Mouse (Mus musculus) CH12.LX (cell line): ENCODE data around the gene Clcn1. TPM values are rescaled to one million over a fixed set of nuclear protein-coding genes. Genes with fewer than 3 reads are reported as not detected.

Experiments
- DNase-seq: peaks from one replicate; pipeline ENCODE4 v3.0.0-alpha.2; 2013; ENCODE audit errors: extremely low read depth
- H3K27ac ChIP-seq: 2 replicates; pipeline ENCODE4 v1.5.1; 2012; ENCODE audit warnings: low read depth, mild to moderate bottlenecking, control low read depth, moderate library complexity; ENCODE audit not compliant: insufficient read depth
- H3K27me3 ChIP-seq: replicated peaks from 2 replicates; pipeline ENCODE3; 2012; ENCODE audit warnings: inconsistent platforms
- H3K36me3 ChIP-seq, 2 experiments: replicated peaks in 1 of 2; 2 replicates each; pipeline versions ENCODE3 to v1.6.1; 2012; ENCODE audit warnings: inconsistent platforms in 1 of 2, low read length in 1 of 2, mild to moderate bottlenecking in 1 of 2, mixed read lengths in 1 of 2, moderate library complexity in 1 of 2; ENCODE audit not compliant: control insufficient read depth in 1 of 2, insufficient read depth in 1 of 2
- H3K4me1 ChIP-seq, 2 experiments: 2 replicates each; pipeline ENCODE4 v1.6.1; 2012; ENCODE audit warnings: inconsistent platforms in 1 of 2, moderate library complexity in 1 of 2; ENCODE audit not compliant: insufficient read depth in 2 of 2, control insufficient read depth in 1 of 2
- H3K4me2 ChIP-seq: 2 replicates; pipeline ENCODE4 v1.6.1; 2012; ENCODE audit warnings: low read depth, mild to moderate bottlenecking, control low read depth; ENCODE audit not compliant: poor library complexity, insufficient read depth, severe bottlenecking
- H3K4me3 ChIP-seq, 3 experiments: fragments of 150-350 bp in 1 of 3; sonication (generic) in 1 of 3; replicated peaks in 1 of 3; 2 replicates each; pipeline versions ENCODE3 to v1.5.1; 2011 to 2012; ENCODE audit warnings: low read depth in 2 of 3, low read length in 2 of 3, mild to moderate bottlenecking in 2 of 3, moderate library complexity in 2 of 3, control low read depth in 1 of 3, improper control_type of control experiment in 1 of 3, inconsistent platforms in 1 of 3, mixed read lengths in 1 of 3; ENCODE audit not compliant: poor library complexity in 1 of 3
- H3K79me2 ChIP-seq: replicated peaks from 2 replicates; pipeline ENCODE4 v1.6.1; 2012; ENCODE audit warnings: mild to moderate bottlenecking, moderate library complexity; ENCODE audit not compliant: control insufficient read depth, poor library complexity, insufficient read depth, severe bottlenecking; ENCODE audit errors: extremely low read depth
- H3K9ac ChIP-seq: 2 replicates; pipeline ENCODE4 v1.6.1; 2012; ENCODE audit warnings: low read depth, mild to moderate bottlenecking, control low read depth, moderate library complexity; ENCODE audit not compliant: insufficient read depth
- H3K9me3 ChIP-seq: replicated peaks from 2 replicates; pipeline ENCODE3; 2012; ENCODE audit warnings: low read length, inconsistent platforms, mixed read lengths
- BHLHE40 ChIP-seq: IDR thresholded peaks from 2 replicates; pipeline ENCODE4 v1.6.1; 2011; ENCODE audit warnings: mild to moderate bottlenecking, low read depth, low read length, improper control_type of control experiment
- CTCF ChIP-seq, 2 experiments: IDR thresholded peaks in 1 of 2; conservative IDR thresholded peaks in 1 of 2; 2 replicates each; pipeline ENCODE4 v1.5.1; 2011 to 2012; ENCODE audit warnings: low read depth in 2 of 2, low read length in 2 of 2, improper control_type of control experiment in 1 of 2, inconsistent platforms in 1 of 2, mild to moderate bottlenecking in 1 of 2, moderate library complexity in 1 of 2
- E2F4 ChIP-seq: IDR thresholded peaks from 2 replicates; pipeline ENCODE4 v1.6.1; 2011; ENCODE audit warnings: low read depth, low read length, improper control_type of control experiment; ENCODE audit not compliant: insufficient replicate concordance
- GABPA ChIP-seq: IDR thresholded peaks from 2 replicates; pipeline ENCODE4 v1.6.1; 2012; ENCODE audit warnings: low read depth, low read length, improper control_type of control experiment, inconsistent platforms; ENCODE audit not compliant: insufficient replicate concordance
- HCFC1 ChIP-seq: IDR thresholded peaks from 2 replicates; pipeline ENCODE4 v1.6.1; 2012; ENCODE audit warnings: low read depth, mild to moderate bottlenecking, inconsistent platforms, low read length, improper control_type of control experiment
- IRF4 ChIP-seq: IDR thresholded peaks from 2 replicates; pipeline ENCODE4 v1.6.1; 2014; ENCODE audit warnings: low read depth, mild to moderate bottlenecking, inconsistent platforms, low read length, improper control_type of control experiment
- KAT2A ChIP-seq: IDR thresholded peaks from 2 replicates; pipeline ENCODE4 v1.6.1; 2012; ENCODE audit warnings: low read length, improper control_type of control experiment, inconsistent platforms; ENCODE audit not compliant: insufficient replicate concordance
- MAFK ChIP-seq: IDR thresholded peaks from 2 replicates; pipeline ENCODE4 v1.6.1; 2011; ENCODE audit warnings: low read length, improper control_type of control experiment; ENCODE audit not compliant: insufficient replicate concordance
- MAZ ChIP-seq: IDR thresholded peaks from 2 replicates; pipeline ENCODE4 v1.6.1; 2012; ENCODE audit warnings: low read depth, mild to moderate bottlenecking, inconsistent platforms, low read length, improper control_type of control experiment, moderate library complexity
- MXI1 ChIP-seq: IDR thresholded peaks from 2 replicates; pipeline ENCODE4 v1.6.1; 2011; ENCODE audit warnings: mild to moderate bottlenecking, low read depth, low read length, improper control_type of control experiment
- NELFE ChIP-seq: IDR thresholded peaks from 2 replicates; pipeline ENCODE4 v1.6.1; 2011; ENCODE audit warnings: low read depth, low read length, improper control_type of control experiment
- NRF1 ChIP-seq: IDR thresholded peaks from 2 replicates; pipeline ENCODE4 v1.6.1; 2014; ENCODE audit warnings: low read depth, mild to moderate bottlenecking, inconsistent platforms, low read length, improper control_type of control experiment, moderate library complexity
- PAX5 ChIP-seq: IDR thresholded peaks from 2 replicates; pipeline ENCODE4 v1.6.1; 2012; ENCODE audit warnings: low read length, inconsistent platforms, mixed read lengths
- POLR2A ChIP-seq: IDR thresholded peaks from 2 replicates; pipeline ENCODE4 v1.6.1; 2011; ENCODE audit warnings: low read depth, mild to moderate bottlenecking, improper control_type of control experiment, low read length
- RAD21 ChIP-seq: IDR thresholded peaks from 2 replicates; pipeline ENCODE4 v1.6.1; 2011; ENCODE audit warnings: low read depth, mild to moderate bottlenecking, low read length, improper control_type of control experiment, moderate library complexity
- SIN3A ChIP-seq: IDR thresholded peaks from 2 replicates; pipeline ENCODE4 v1.6.1; 2012; ENCODE audit warnings: low read length, improper control_type of control experiment, inconsistent platforms
- TBP ChIP-seq: conservative IDR thresholded peaks from 2 replicates; pipeline ENCODE4 v1.6.1; 2011; ENCODE audit warnings: low read depth, low read length, improper control_type of control experiment
- TCF12 ChIP-seq: IDR thresholded peaks from 2 replicates; pipeline ENCODE4 v1.6.1; 2014; ENCODE audit warnings: low read depth, mild to moderate bottlenecking, inconsistent platforms, low read length, improper control_type of control experiment
- UBTF ChIP-seq: IDR thresholded peaks from 2 replicates; pipeline ENCODE4 v1.6.1; 2012; ENCODE audit warnings: low read depth, mild to moderate bottlenecking, inconsistent platforms, low read length, improper control_type of control experiment, moderate library complexity
- USF1 ChIP-seq: IDR thresholded peaks from 2 replicates; pipeline ENCODE4 v1.6.1; 2014; ENCODE audit warnings: low read depth, mild to moderate bottlenecking, inconsistent platforms, low read length, improper control_type of control experiment
- ZNF384 ChIP-seq: IDR thresholded peaks from 2 replicates; pipeline ENCODE4 v1.6.1; 2012; ENCODE audit warnings: low read depth, low read length, improper control_type of control experiment, inconsistent platforms
- dilution Hi-C: fragments of 300-500 bp; cut with MboI; formaldehyde crosslinking; loops from 2 replicates; pipeline ENCODE4 v1.14.3; 2020; ENCODE audit warnings: low sequenced_read_pairs; ENCODE audit not compliant: extremely low pct_unique_long_range_greater_than_20kb, extremely low pct_ligation_motif_present
- in situ Hi-C: fragments of 300-500 bp; cut with MboI; formaldehyde crosslinking; loops from 3 replicates; pipeline ENCODE4 v1.14.3; 2019; ENCODE audit warnings: low sequenced_read_pairs, low pct_ligation_motif_present, low pct_unique_long_range_greater_than_20kb, mixed read lengths
- polyA plus RNA-seq: library from polyadenylated mRNA; unstranded; fragments of >175 nt; gene quantifications from 2 replicates; pipeline ENCODE4 v1.2.1, GENCODE M21; 2012; ENCODE audit warnings: low read depth; ENCODE audit not compliant: insufficient read length
- total RNA-seq, 2 experiments: library from RNA; depleted of rRNA; stranded (reverse); fragments of 300-350 nt in 1 of 2; fragments of >200 nt in 1 of 2; gene quantifications; 2 replicates each; pipeline ENCODE4 v1.2.3; 2012 to 2014

The Clcn1 gene
- total and polyA plus RNA-seq, 3 experiments = 0.04 to 0.50 (median 0.08) TPM

DNA sequence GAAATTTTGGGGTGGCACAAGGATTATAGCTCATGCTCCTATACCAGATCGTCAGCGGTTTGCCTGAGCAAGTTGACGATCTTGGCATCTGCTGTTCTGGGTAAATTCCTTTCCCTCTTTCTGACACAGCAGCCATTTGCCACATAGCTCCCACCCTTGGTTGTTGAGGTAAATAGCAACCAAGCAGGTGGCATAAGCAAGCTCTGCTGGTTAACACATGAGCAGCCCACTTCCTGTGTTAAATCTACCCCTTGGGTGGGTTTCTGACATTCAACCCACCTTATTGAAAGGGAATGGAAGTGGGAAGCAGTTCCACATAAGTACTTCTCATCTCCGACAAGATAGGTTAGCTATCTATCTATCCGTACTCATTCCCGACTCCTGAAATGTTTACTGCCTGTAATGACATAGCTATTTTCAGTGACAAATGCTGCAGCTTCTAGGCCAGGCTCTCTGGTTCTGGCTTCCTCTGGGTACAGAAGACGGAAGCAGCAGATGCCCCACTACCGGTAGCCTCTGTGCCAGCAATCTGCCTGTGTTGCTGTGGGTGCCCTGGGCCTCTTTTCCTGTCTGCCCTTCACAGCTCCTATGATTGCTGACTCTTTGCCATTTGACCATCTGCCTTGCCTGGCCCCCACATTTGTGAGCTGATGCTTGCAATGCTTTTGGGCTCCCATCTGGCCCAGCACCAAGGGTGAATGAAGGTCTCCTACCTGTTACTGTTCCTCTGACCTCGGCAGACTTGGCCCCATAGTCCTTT lies 57.1 kb downstream of the Clcn1 start:
- dilution Hi-C loops (no loop called here), in situ Hi-C loops (loop anchor here (25.0 kb wide), 1 partner anchor 244 kb away; the partner anchor contains the start of gene Tcaf3)
- Histone ChIP-seq H3K36me3 (no peaks in the 10 kb centered on the region), H3K27ac (no peak overlapping the region), H3K9me3 (no peaks in the 10 kb centered on the region), H3K9ac (no peak overlapping the region), H3K27me3 (no peaks in the 10 kb centered on the region)
- TF ChIP-seq RAD21 = no peak
- no peak for TF ChIP-seq E2F4
- TF ChIP-seq UBTF = no peak
- no peak for TF ChIP-seq MXI1
- no peak for TF ChIP-seq MAZ
- TF ChIP-seq SIN3A = no peak
- TF ChIP-seq KAT2A = no peak
- no peak for TF ChIP-seq PAX5
- TF ChIP-seq TCF12 = no peak
- TF ChIP-seq USF1 = no peak
- no peak for TF ChIP-seq ZNF384
- TF ChIP-seq NRF1 = no peak
- TF ChIP-seq CTCF (conservative IDR thresholded peaks at IDR 0.05 in 1 of 2, IDR thresholded peaks at IDR 0.05 in 1 of 2; ENCODE audit: low read depth in 2 of 2, low read length in 2 of 2) = no peak
- no peak for TF ChIP-seq NELFE
- no peak for TF ChIP-seq BHLHE40
- no peak for TF ChIP-seq HCFC1
- TF ChIP-seq POLR2A = no peak
- TF ChIP-seq IRF4 = no peak
- TF ChIP-seq TBP = no peak
- no peak for TF ChIP-seq MAFK
- TF ChIP-seq, all 38 proteins: peak for 0
- H3K4me2 ChIP-seq = no peak overlapping the region
- no peak for DNase-seq
- H3K4me3 ChIP-seq = no peak overlapping the region
- H3K79me2 ChIP-seq = no peaks in the 10 kb centered on the region
- peaks cover 3 to 15% of the 10 kb centered on the region in 2 experiments; a peak in 2 of 4 replicates for H3K4me1 ChIP-seq

DNA sequence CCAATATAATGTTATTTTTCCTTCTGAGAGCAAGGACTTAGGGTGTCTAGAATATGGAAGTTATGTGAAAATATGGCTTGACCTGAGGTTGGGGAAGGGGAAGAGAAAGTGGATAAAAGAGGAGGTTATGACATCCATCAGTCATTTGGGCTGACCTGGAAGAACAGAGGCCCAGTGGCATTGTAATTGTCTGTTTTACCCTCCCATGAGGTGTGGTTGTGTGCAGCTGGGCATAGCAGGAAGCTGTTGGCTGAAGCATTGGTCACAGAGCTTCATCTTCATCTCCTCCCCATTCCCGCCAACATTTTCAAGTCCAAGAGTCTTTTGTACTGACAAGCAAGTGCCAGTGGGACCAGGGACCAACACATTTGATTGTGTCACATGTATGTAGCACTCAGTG lies 57.8 kb downstream of the Clcn1 start:
- H3K27me3 ChIP-seq = no peaks in the 10 kb centered on the region
- H3K4me2 ChIP-seq = no peak overlapping the region
- in situ Hi-C loops = loop anchor here (25.0 kb wide), 1 partner anchor 243 kb away; the partner anchor contains the start of gene Tcaf3
- H3K27ac ChIP-seq = no peak overlapping the region
- TF ChIP-seq POLR2A (no peak), GABPA (no peak)
- H3K36me3 ChIP-seq = no peaks in the 10 kb centered on the region
- H3K79me2 ChIP-seq = no peaks in the 10 kb centered on the region
- H3K4me1 ChIP-seq = peaks cover 3 to 17% of the 10 kb centered on the region in 2 experiments; a peak in 2 of 4 replicates
- dilution Hi-C loops = no loop called here
- H3K9me3 ChIP-seq = no peaks in the 10 kb centered on the region
- no peak overlapping the region for H3K4me3 ChIP-seq
- no peak overlapping the region for H3K9ac ChIP-seq
- DNase-seq = no peak
